Mouse (Mus musculus) kidney, adult 2 months (tissue): ENCODE results near the gene Tmtc2. TPM values are rescaled to one million over a fixed set of nuclear protein-coding genes. Genes with fewer than 3 reads are reported as not detected.

Source experiments
- DNase-seq: peaks from one replicate; pipeline ENCODE4 v3.0.0; 2021
- H3K27ac ChIP-seq: fragments of 200-500 bp; 2 replicates; pipeline ENCODE4 v1.5.1; 2012; ENCODE audit warnings: low read depth, low read length, control low read depth, inconsistent platforms; ENCODE audit not compliant: insufficient read depth
- H3K27me3 ChIP-seq: fragments of 200-500 bp; replicated peaks from 2 replicates; pipeline ENCODE4 v1.6.1; 2012; ENCODE audit warnings: mild to moderate bottlenecking, moderate library complexity, low read length, inconsistent platforms; ENCODE audit not compliant: control insufficient read depth, insufficient read depth
- H3K36me3 ChIP-seq: fragments of 200-500 bp; 2 replicates; pipeline ENCODE4 v1.6.1; 2012; ENCODE audit warnings: mild to moderate bottlenecking, moderate library complexity, low read length, inconsistent platforms; ENCODE audit not compliant: control insufficient read depth, insufficient read depth
- H3K4me1 ChIP-seq: fragments of 200-500 bp; 2 replicates; pipeline ENCODE4 v1.6.1; 2011; ENCODE audit warnings: low read length; ENCODE audit not compliant: control insufficient read depth, insufficient read depth
- H3K4me3 ChIP-seq: fragments of 200-500 bp; 2 replicates; pipeline ENCODE4 v1.5.1; 2011; ENCODE audit warnings: mild to moderate bottlenecking, low read depth, low read length, control low read depth; ENCODE audit not compliant: insufficient read depth
- CTCF ChIP-seq: fragments of 200-500 bp; conservative IDR thresholded peaks from 2 replicates; pipeline ENCODE4 v1.5.1; 2011; ENCODE audit warnings: low read depth, mild to moderate bottlenecking, control low read depth, low read length, moderate library complexity, mixed read lengths; ENCODE audit not compliant: insufficient read depth, insufficient read length
- POLR2A ChIP-seq: fragments of 200-500 bp; IDR thresholded peaks from one replicate; pipeline ENCODE4 v1.6.1; 2011; ENCODE audit warnings: low read depth, low read length, control low read depth
- WGBS: fragments of 180-500 bp; shearing (Covaris S2); methylation state at CpG from one replicate; pipeline ENCODE4 v1.1.7; 2018; 5-methylcytosine and 5-hydroxymethylcytosine counted together
- polyA plus RNA-seq: library from polyadenylated mRNA; depleted of rRNA; stranded (reverse); fragments of >200 nt; gene quantifications from 2 replicates; pipeline ENCODE4 v1.2.3, GENCODE M21; 2012

Tmtc2 gene
- polyA plus RNA-seq, 1 experiment = 1.1 TPM

- WGBS = 83% methylated on average over 10 of the region's 10 CpGs
- TF ChIP-seq CTCF (no peak), POLR2A (no peak)
- DNase-seq = no peak
- Histone ChIP-seq H3K4me1 (no peaks in the 10 kb centered on the region), H3K27ac (no peak overlapping the region), H3K27me3 (no peaks in the 10 kb centered on the region; the same call in 1 of the 2 replicates), H3K36me3 (no peaks in the 10 kb centered on the region), H3K4me3 (no peak overlapping the region)
Observed at GRCm38 (mm10) chr10:105201491-105201890, 372.8 kb downstream of the Tmtc2 start.

GRCm38 (mm10) chr10:105200678-105201077, 373.6 kb downstream of the Tmtc2 start:
- TF ChIP-seq CTCF (no peak), POLR2A (no peak)
- H3K36me3 ChIP-seq = no peaks in the 10 kb centered on the region
- DNase-seq = no peak
- H3K4me3 ChIP-seq = no peak overlapping the region
- H3K4me1 ChIP-seq = no peaks in the 10 kb centered on the region
- H3K27me3 ChIP-seq = no peaks in the 10 kb centered on the region; the same call in 1 of the 2 replicates
- H3K27ac ChIP-seq = no peak overlapping the region
- 94% methylated on average over 2 of the region's 2 CpGs for WGBS

GRCm38 (mm10) chr10:105200092-105200491, 374.2 kb downstream of the Tmtc2 start:
- WGBS = 41% methylated on average over 4 of the region's 4 CpGs
- no peak for DNase-seq
- no peaks in the 10 kb centered on the region; the same call in 1 of the 2 replicates for H3K27me3 ChIP-seq
- TF ChIP-seq POLR2A (no peak), CTCF (no peak)
- H3K27ac ChIP-seq = no peak overlapping the region
- no peak overlapping the region for H3K4me3 ChIP-seq
- no peaks in the 10 kb centered on the region for H3K36me3 ChIP-seq
- H3K4me1 ChIP-seq = no peaks in the 10 kb centered on the region

GRCm38 (mm10) chr10:105199515-105199914, 374.7 kb downstream of the Tmtc2 start:
- H3K4me1 ChIP-seq = no peaks in the 10 kb centered on the region
- 75% methylated on average over 5 of the region's 5 CpGs for WGBS
- no peaks in the 10 kb centered on the region; the same call in 1 of the 2 replicates for H3K27me3 ChIP-seq
- TF ChIP-seq CTCF (no peak), POLR2A (no peak)
- no peak for DNase-seq
- no peaks in the 10 kb centered on the region for H3K36me3 ChIP-seq
- no peak overlapping the region for H3K27ac ChIP-seq
- H3K4me3 ChIP-seq = no peak overlapping the region

GRCm38 (mm10) chr10:105195377-105195776, 378.9 kb downstream of the Tmtc2 start:
- WGBS = 92% methylated on average over 2 of the region's 2 CpGs
- no peak for DNase-seq
- H3K27ac ChIP-seq = no peak overlapping the region
- TF ChIP-seq POLR2A (no peak), CTCF (no peak)
- H3K4me3 ChIP-seq = no peak overlapping the region
- no peaks in the 10 kb centered on the region for H3K27me3 ChIP-seq
- no peaks in the 10 kb centered on the region for H3K4me1 ChIP-seq
- no peaks in the 10 kb centered on the region for H3K36me3 ChIP-seq

- no peak overlapping the region for H3K27ac ChIP-seq
- no peak for TF ChIP-seq POLR2A
- TF ChIP-seq CTCF = no peak
- no peaks in the 10 kb centered on the region for H3K4me1 ChIP-seq
- no peak for DNase-seq
- H3K4me3 ChIP-seq = no peak overlapping the region
- H3K27me3 ChIP-seq = no peaks in the 10 kb centered on the region
- no peaks in the 10 kb centered on the region for H3K36me3 ChIP-seq
- 59% methylated on average over 4 of the region's 4 CpGs for WGBS
Observed at GRCm38 (mm10) chr10:105193756-105194460, 380.3 kb downstream of the Tmtc2 start.

- no peaks in the 10 kb centered on the region for H3K4me1 ChIP-seq
- no peaks in the 10 kb centered on the region for H3K36me3 ChIP-seq
- H3K27me3 ChIP-seq = no peaks in the 10 kb centered on the region
- DNase-seq = no peak
- TF ChIP-seq CTCF (no peak), POLR2A (no peak)
- no peak overlapping the region for H3K27ac ChIP-seq
- no peak overlapping the region for H3K4me3 ChIP-seq
- WGBS = 97% methylated on average over 2 of the region's 2 CpGs
Observed at GRCm38 (mm10) chr10:105192071-105192470, 382.2 kb downstream of the Tmtc2 start.
